Mouse (Mus musculus) gastrocnemius, adult 2 months (tissue): ENCODE results near the gene Cdc42se1. TPM values are rescaled to one million over a fixed set of nuclear protein-coding genes. Genes with fewer than 3 reads are reported as not detected.

ENCODE experiments used
- DNase-seq: peaks from one replicate; pipeline ENCODE4 v3.0.0; 2022
- H3K27ac ChIP-seq: fragments of 200-600 bp; 2 replicates; pipeline ENCODE4 v1.8.1; 2022; ENCODE audit warnings: mild to moderate bottlenecking
- H3K4me3 ChIP-seq: fragments of 200-600 bp; 2 replicates; pipeline ENCODE4 v1.8.1; 2022; ENCODE audit warnings: mild to moderate bottlenecking, moderate library complexity
- CTCF ChIP-seq: fragments of 200-600 bp; IDR thresholded peaks from 2 replicates; pipeline ENCODE4 v1.8.1; 2022; ENCODE audit warnings: antibody characterized with exemption, mild to moderate bottlenecking, moderate library complexity
- intact Hi-C: fragments of 180-260 bp; cut with DNase I; formaldehyde crosslinking; loops from one replicate; pipeline ENCODE4 v1.15.1; 2025
- total RNA-seq, 2 experiments: library from RNA; stranded (reverse); gene quantifications; 2 replicates each; pipeline ENCODE4 v1.2.3; 2021

The Cdc42se1 gene
- total RNA-seq, 2 experiments from 2014 or later, result 13.7 to 16.4 TPM

DNA sequence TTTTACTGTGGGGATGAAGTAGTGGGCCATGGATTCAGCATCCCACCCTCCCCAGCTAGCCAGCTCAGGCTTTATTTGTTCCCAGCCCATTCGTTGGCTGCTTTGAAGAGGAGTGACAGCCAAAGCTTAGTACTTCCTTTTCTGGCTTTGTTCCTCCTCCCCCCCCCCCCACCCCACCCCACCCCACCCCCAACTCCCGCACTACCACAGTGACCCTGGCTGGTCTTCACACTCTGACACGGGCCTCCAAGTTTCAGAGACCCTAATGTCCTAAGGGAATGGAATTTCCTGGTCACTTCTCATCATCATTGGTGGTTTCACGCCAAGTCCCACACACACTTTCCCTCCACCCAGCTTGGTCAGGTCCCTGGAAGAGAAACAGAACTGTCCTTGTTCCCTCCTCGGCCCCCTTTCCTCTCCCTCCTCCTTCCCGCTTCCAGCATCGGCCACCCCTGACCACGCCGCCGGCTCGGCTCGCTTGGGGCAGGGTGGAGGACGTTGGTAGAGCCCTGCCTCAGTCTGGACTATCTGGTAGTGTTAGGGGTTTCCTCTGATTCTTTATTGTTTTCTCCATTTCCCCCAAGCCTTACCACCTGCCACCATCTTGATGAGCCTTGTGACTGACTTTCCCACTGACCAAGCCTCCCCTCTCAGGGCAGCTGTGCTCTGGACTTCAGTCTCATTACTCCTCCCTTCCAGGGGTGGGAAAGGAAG lies 1.4 kb downstream of the Cdc42se1 start:
- TF ChIP-seq CTCF, result no peak
- DNase-seq, result peak; percentile 58
- intact Hi-C loops, result no loop called here
- H3K4me3 ChIP-seq, result peak overlapping the region; percentile 85
- H3K27ac ChIP-seq, result peak overlapping the region; percentile 99

DNA sequence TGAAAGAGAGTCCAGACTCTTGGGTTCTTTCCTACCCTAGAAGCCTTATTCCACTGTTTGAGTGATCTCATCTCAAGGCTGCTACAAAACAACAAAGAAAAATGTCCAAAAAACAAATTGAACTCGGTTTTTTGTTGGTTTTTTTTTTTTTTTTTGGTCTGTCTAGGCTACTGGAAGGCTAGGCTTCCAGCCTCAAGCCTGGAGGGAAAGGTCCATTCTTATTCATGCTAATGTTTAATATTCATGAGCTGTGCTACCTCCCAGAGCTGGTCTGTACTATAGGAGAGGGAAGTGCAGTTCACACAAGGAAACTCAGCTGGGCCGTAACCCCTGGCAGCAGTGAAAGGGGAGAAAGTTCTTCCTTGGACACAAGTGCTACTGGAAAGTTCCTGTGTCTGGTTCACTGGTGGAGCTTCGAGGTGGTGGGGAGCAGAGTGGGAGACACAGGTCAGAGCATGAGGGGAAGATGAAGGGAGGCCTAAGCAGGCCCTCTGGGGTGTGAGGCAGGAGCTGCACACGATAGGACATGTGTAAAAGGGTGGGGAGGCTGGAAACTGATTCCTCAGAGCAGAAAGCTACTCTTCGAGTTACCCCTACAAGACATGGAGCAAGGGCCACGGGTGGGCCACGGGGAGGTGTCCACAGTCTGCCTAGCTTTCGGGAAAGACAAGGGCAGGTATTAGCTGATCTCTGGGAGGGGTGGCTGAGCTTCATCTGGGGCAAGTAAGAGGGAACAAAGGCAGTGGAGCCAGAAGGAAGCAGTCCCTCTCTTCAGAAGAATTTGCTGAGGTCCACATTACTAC lies 2.2 kb downstream of the Cdc42se1 start:
- H3K4me3 ChIP-seq, result peak overlapping the region; percentile 85
- TF ChIP-seq CTCF, result no peak
- DNase-seq, result no peak
- H3K27ac ChIP-seq, result peak overlapping the region; percentile 99
- intact Hi-C loops, result no loop called here

DNA sequence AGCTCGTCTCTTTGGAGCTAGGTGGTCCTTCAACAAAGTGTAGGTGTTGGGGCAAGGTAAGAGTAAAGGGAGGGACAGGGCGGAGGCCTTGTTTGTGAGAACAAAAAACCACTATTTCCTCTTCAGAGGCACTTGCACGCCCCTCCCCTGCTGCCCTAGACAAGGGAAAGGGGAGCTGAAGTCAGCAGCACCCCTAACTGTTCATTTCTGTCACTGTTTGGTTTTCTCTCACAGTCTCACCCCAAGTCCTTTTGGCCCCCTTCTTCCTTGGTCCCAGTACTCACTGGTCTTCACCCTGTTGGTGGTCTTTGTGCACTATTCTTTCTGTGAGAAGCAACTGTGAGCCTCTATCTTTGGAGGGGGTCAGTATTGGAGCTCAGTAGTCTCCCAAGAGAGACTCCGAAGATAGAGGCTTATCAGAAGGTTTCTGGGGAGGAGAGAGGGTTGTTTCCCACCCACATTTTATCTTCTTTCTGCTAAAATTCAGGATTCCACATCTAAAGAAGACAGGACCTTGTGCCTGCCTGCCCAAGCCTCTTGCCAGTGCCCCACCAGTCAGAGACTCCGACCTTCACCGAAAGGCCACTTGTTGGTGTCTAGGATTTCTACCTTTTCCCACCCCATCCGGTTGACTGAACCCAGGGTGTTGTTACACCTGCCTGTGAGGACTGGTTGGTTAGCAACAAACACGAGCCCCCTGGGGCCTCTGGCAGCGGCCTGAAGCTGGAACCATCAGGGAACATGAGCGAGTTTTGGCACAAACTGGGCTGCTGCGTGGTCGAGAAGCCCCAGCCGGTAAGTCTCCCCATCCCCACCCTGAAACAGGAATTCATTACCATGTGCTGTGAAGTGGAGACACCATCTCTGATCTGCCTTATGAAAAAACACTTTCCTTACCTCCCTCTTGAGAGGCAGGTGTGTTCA lies 3.0 kb downstream of the Cdc42se1 start, which contains the start of gene Mllt11:
Mllt11 (minus strand) TSS at position 874 of the 924 bp plus-strand sequence.
- DNase-seq, result no peak
- H3K4me3 ChIP-seq, result peak within 1 kb of the TSS; percentile 85
- intact Hi-C loops, result no loop called here
- TF ChIP-seq CTCF, result no peak
- H3K27ac ChIP-seq, result peak within 1 kb of the TSS; percentile 99

DNA sequence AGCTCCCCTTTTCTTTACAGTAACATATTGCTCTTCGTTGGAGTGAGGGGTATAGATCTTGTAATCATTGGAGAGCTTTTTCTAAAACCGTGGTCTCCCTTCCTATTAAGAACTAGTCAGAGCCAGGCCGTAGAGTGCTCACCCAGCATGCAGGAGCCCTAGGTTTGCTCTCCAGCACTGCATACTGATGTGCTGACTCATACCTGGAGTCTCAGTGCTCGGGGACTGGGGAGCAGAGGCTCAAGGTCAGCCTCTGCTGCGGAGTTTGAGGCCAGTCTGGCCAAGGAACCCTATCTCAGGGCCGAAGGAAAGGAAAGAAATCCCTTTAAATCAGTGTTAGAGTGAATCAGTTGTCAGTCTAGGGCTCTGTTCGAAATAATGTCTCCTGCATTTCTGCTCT lies 4.2 kb downstream of the Cdc42se1 start:
- peak overlapping the region; percentile 99; the same call in 1 of the 2 replicates for H3K27ac ChIP-seq
- peak overlapping the region; percentile 21; the same call in 1 of the 2 replicates for H3K4me3 ChIP-seq
- intact Hi-C loops, result no loop called here

GRCm38 (mm10) chr3:95233303-95233980 lies 4.9 kb downstream of the Cdc42se1 start:
- no peak for TF ChIP-seq CTCF
- intact Hi-C loops, result no loop called here
- Histone ChIP-seq H3K27ac (peak overlapping the region; percentile 99), H3K4me3 (no peak overlapping the region)
- no peak for DNase-seq

More for the DNA sequence above, 4.2 kb downstream of the Cdc42se1 start:
- no peak for TF ChIP-seq CTCF
- no peak for DNase-seq

GRCm38 (mm10) chr3:95235386-95236301 lies 7.1 kb downstream of the Cdc42se1 start:
- DNase-seq, result no peak
- Histone ChIP-seq H3K27ac (0 out of 2 replicates have a peak overlapping the region, but pooled peaks have one; percentile 8), H3K4me3 (no peak overlapping the region)
- intact Hi-C loops, result no loop called here
- TF ChIP-seq CTCF, result no peak

DNA sequence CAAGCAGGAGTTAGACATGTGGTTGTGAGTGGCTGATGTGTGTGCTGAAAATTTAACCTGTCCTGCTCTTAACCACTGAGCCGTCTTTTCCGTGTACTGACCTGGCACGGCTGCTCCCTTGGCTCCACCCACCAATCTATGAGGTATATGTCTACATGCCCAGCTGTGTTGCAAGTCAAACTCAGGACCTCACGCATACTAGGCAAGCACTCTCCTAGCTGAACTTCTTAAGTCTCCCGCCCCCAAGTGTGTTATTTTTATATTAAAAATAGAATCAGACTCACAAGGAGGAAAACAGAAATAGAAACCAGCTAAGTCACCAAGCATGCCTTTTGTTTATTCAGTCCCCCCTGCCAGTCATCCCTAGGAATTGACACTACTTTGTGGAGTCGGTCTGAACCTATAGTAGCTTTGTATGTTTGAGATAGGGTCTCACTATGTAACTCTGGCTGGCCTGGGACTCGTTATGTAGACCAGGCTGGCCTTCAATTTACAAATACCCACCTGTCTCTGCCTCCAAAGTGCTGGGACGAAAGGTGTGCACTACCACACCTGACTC lies 9.1 kb downstream of the Cdc42se1 start:
- no peak overlapping the region for H3K4me3 ChIP-seq
- no peak for DNase-seq
- intact Hi-C loops, result no loop called here
- no peak for TF ChIP-seq CTCF
- H3K27ac ChIP-seq, result peak overlapping the region; percentile 74

GRCm38 (mm10) chr3:95239022-95239421 lies 10.5 kb downstream of the Cdc42se1 start:
- Histone ChIP-seq H3K27ac (peak overlapping the region; percentile 35; the same call in 1 of the 2 replicates), H3K4me3 (no peak overlapping the region)
- intact Hi-C loops, result no loop called here
- no peak for DNase-seq
- TF ChIP-seq CTCF, result no peak; the same call in 1 of the 2 replicates

- Histone ChIP-seq H3K4me3 (no peak overlapping the region), H3K27ac (no peak overlapping the region)
- peak; percentile 42 for DNase-seq
- intact Hi-C loops, result no loop called here
- no peak for TF ChIP-seq CTCF
Observed at GRCm38 (mm10) chr3:95239971-95240370, 11.4 kb downstream of the Cdc42se1 start.

DNA sequence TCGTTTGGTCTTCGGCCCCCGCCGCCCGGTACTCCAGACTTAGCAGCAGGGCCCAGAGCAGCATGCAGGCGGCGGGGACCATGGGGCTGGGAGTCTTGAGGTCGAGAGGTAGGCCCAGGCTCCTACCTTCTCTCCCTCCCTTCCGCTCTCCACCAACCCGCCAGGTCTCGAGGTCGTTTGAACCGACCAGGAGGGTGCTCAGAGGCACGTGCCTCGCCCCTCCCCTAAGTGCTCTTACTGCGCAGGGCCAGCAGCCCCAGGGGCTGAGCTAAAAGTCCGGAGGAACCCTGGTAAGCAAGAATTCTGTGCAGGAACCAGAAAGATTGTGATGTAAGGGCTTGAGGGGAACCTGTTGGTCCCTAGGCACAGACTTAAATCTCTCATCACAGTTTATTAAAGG lies 12.4 kb downstream of the Cdc42se1 start:
- intact Hi-C loops, result no loop called here
- TF ChIP-seq CTCF, result no peak
- H3K4me3 ChIP-seq, result no peak overlapping the region
- H3K27ac ChIP-seq, result no peak overlapping the region
- DNase-seq, result no peak
